Mouse (Mus musculus) mouse trophoblast stem cell (cell line): ENCODE results near the gene Sestd1.

Experiments
- in situ Hi-C, 2 experiments: fragments of 300-500 bp; cut with MseI, MboI; formaldehyde crosslinking; loops; 2 replicates in 1 of 2; 3 replicates in 1 of 2; pipeline ENCODE4 v1.15.1; 2025

The Sestd1 gene

GRCm38 (mm10) chr2:77174313-77174712 lies 106.1 kb downstream of the Sestd1 start:
- in situ Hi-C loops = no loop called here

GRCm38 (mm10) chr2:77173821-77174220 lies 106.6 kb downstream of the Sestd1 start:
- in situ Hi-C loops = no loop called here

- in situ Hi-C loops = no loop called here
Measured at GRCm38 (mm10) chr2:77173366-77173765, 107.0 kb downstream of the Sestd1 start.

- in situ Hi-C loops = no loop called here
Measured at GRCm38 (mm10) chr2:77172241-77172671, 108.1 kb downstream of the Sestd1 start.

- in situ Hi-C loops = no loop called here
Measured at GRCm38 (mm10) chr2:77171444-77172240, 108.8 kb downstream of the Sestd1 start.

- in situ Hi-C loops = no loop called here
Measured at GRCm38 (mm10) chr2:77170633-77171105, 109.7 kb downstream of the Sestd1 start, which contains the start of gene Ccdc141. Gene Ccdc141 (minus strand): TSS chr2:77170636.

- in situ Hi-C loops = no loop called here
Measured at GRCm38 (mm10) chr2:77169916-77170632, 110.3 kb downstream of the Sestd1 start.

- in situ Hi-C loops = no loop called here
Measured at GRCm38 (mm10) chr2:77169218-77169617, 111.2 kb downstream of the Sestd1 start.

GRCm38 (mm10) chr2:77168781-77169180 lies 111.6 kb downstream of the Sestd1 start:
- in situ Hi-C loops = no loop called here

GRCm38 (mm10) chr2:77168081-77168685 lies 112.2 kb downstream of the Sestd1 start:
- in situ Hi-C loops = no loop called here

GRCm38 (mm10) chr2:77166366-77166765 lies 114.0 kb downstream of the Sestd1 start:
- in situ Hi-C loops = no loop called here

- in situ Hi-C loops = no loop called here
Measured at GRCm38 (mm10) chr2:77164662-77165061, 115.7 kb downstream of the Sestd1 start.

GRCm38 (mm10) chr2:77163381-77163780 lies 117.0 kb downstream of the Sestd1 start:
- in situ Hi-C loops = no loop called here

- in situ Hi-C loops = no loop called here
Measured at GRCm38 (mm10) chr2:77162135-77162534, 118.3 kb downstream of the Sestd1 start.

- in situ Hi-C loops = no loop called here
Measured at GRCm38 (mm10) chr2:77157546-77157945, 122.8 kb downstream of the Sestd1 start.

GRCm38 (mm10) chr2:77154080-77154479 lies 126.3 kb downstream of the Sestd1 start:
- in situ Hi-C loops = no loop called here

GRCm38 (mm10) chr2:77151255-77151654 lies 129.1 kb downstream of the Sestd1 start:
- in situ Hi-C loops = no loop called here

- in situ Hi-C loops = no loop called here
Measured at GRCm38 (mm10) chr2:77149576-77149975, 130.8 kb downstream of the Sestd1 start.

GRCm38 (mm10) chr2:77148215-77148614 lies 132.2 kb downstream of the Sestd1 start:
- in situ Hi-C loops = no loop called here

- in situ Hi-C loops = no loop called here
Measured at GRCm38 (mm10) chr2:77146968-77147367, 133.4 kb downstream of the Sestd1 start.

GRCm38 (mm10) chr2:77146291-77146690 lies 134.1 kb downstream of the Sestd1 start:
- in situ Hi-C loops = no loop called here

GRCm38 (mm10) chr2:77143536-77143935 lies 136.9 kb downstream of the Sestd1 start:
- in situ Hi-C loops = no loop called here
